Mouse (Mus musculus) intestine, embryonic 14.5 days (tissue): Measurements from ENCODE around the gene Psmg1. TPM values are rescaled to one million over a fixed set of nuclear protein-coding genes. Genes with fewer than 3 reads are reported as not detected.
"Not testable (repeated sequence)": the region's sequence is repeated elsewhere in the genome, so short reads cannot be mapped to it uniquely, and the experiment has no call there.

Experiments
- ATAC-seq: fragments of 200-750 bp; cut with Nextera tagmentation; replicated peaks from 2 replicates; pipeline ENCODE4 v1.8.0; 2017; ENCODE audit warnings: low read depth, moderate number of reproducible peaks, moderate TSS enrichment, moderate library complexity; ENCODE audit not compliant: low FRiP score, low TSS enrichment
- DNase-seq: peaks from one replicate; pipeline ENCODE4 v3.0.0-alpha.2; 2018; ENCODE audit warnings: low spot score
- H3K27ac ChIP-seq: fragments of 300-500 bp; sonication (generic); 2 replicates; pipeline ENCODE4 v1.5.1; 2014; ENCODE audit warnings: low read depth, mild to moderate bottlenecking, control low read depth
- H3K27me3 ChIP-seq: fragments of 300-500 bp; sonication (generic); replicated peaks from 2 replicates; pipeline ENCODE4 v1.6.1; 2014; ENCODE audit warnings: low read length, control low read depth; ENCODE audit not compliant: control insufficient read depth, insufficient read depth
- H3K36me3 ChIP-seq: fragments of 300-500 bp; sonication (generic); 2 replicates; pipeline ENCODE4 v1.6.1; 2014; ENCODE audit warnings: low read length, control low read depth; ENCODE audit not compliant: control insufficient read depth, insufficient read depth
- H3K4me1 ChIP-seq: fragments of 300-500 bp; sonication (generic); replicated peaks from 2 replicates; pipeline ENCODE4 v1.6.1; 2014; ENCODE audit warnings: low read length, control low read depth, mixed read lengths; ENCODE audit not compliant: control insufficient read depth, insufficient read depth
- H3K4me2 ChIP-seq: fragments of 300-500 bp; sonication (generic); 2 replicates; pipeline ENCODE4 v1.6.1; 2014; ENCODE audit warnings: low read length
- H3K4me3 ChIP-seq: fragments of 300-500 bp; sonication (generic); 2 replicates; pipeline ENCODE4 v1.5.1; 2014; ENCODE audit warnings: low read depth, low read length, control low read depth, mixed read lengths
- H3K9ac ChIP-seq: fragments of 300-500 bp; sonication (generic); 2 replicates; pipeline ENCODE4 v1.6.1; 2014; ENCODE audit warnings: mild to moderate bottlenecking, low read length
- H3K9me3 ChIP-seq: fragments of 300-500 bp; sonication (generic); 2 replicates; pipeline ENCODE4 v1.6.1; 2016; ENCODE audit warnings: low read length, control low read depth; ENCODE audit not compliant: control insufficient read depth
- WGBS: fragments of 180-500 bp; shearing (Covaris S2); extraction: QIAGEN DNeasy Blood & Tissue Kit; methylation state at CpG from one replicate; pipeline ENCODE4 v1.1.7; 2014; 5-methylcytosine and 5-hydroxymethylcytosine counted together
- polyA plus RNA-seq: library from polyadenylated mRNA; unstranded; fragments of >200 nt; fragmentation: Nextera tagmentation; extraction: Ambion mirVana; gene quantifications from 2 replicates; pipeline ENCODE4 v1.2.1, GENCODE M21; 2014

The Psmg1 gene
- polyA plus RNA-seq, 1 experiment from 2014 or later, result 94.8 TPM

- not testable (repeated sequence) for DNase-seq, ATAC-seq, H3K4me3 ChIP-seq, H3K27ac ChIP-seq, H3K4me2 ChIP-seq, H3K9ac ChIP-seq, H3K27me3 ChIP-seq, H3K4me1 ChIP-seq, H3K9me3 ChIP-seq
- H3K36me3 ChIP-seq, result peaks cover 27% of the 10 kb centered on the region
- no CpG with 5 or more reads among the region's 10 CpGs for WGBS
Observed at GRCm38 (mm10) chr16:96009124-96009523, 18.4 kb upstream of the Psmg1 start.

GRCm38 (mm10) chr16:96004278-96004677 lies 13.5 kb upstream of the Psmg1 start:
- H3K4me1 ChIP-seq, H3K9me3 ChIP-seq, H3K4me2 ChIP-seq, ATAC-seq, H3K9ac ChIP-seq, H3K27ac ChIP-seq, H3K27me3 ChIP-seq, H3K4me3 ChIP-seq, DNase-seq: not testable (repeated sequence)
- no CpG with 5 or more reads among the region's 10 CpGs for WGBS
- H3K36me3 ChIP-seq, result peaks cover 45% of the 10 kb centered on the region

GRCm38 (mm10) chr16:95999291-95999690 lies 8.5 kb upstream of the Psmg1 start:
- H3K36me3 ChIP-seq, result peaks cover 60% of the 10 kb centered on the region
- H3K27ac ChIP-seq, result no peak overlapping the region
- H3K27me3 ChIP-seq, result no peaks in the 10 kb centered on the region
- ATAC-seq, result no peak
- no peak overlapping the region for H3K4me2 ChIP-seq
- no peak overlapping the region for H3K9ac ChIP-seq
- no peak overlapping the region for H3K4me3 ChIP-seq
- H3K9me3 ChIP-seq, result no peaks in the 10 kb centered on the region
- DNase-seq, result no peak
- 89% methylated on average over 5 of the region's 5 CpGs for whole genome bisulfite sequencing
- H3K4me1 ChIP-seq, result no peaks in the 10 kb centered on the region

- Histone ChIP-seq H3K4me3 (no peak overlapping the region), H3K36me3 (peaks cover 54% of the 10 kb centered on the region), H3K4me1 (peaks cover 2% of the 10 kb centered on the region; the same call in 1 of the 2 replicates), H3K4me2 (no peak overlapping the region), H3K9me3 (no peaks in the 10 kb centered on the region), H3K27ac (no peak overlapping the region), H3K27me3 (no peaks in the 10 kb centered on the region), H3K9ac (no peak overlapping the region)
- ATAC-seq, result no peak
- 84% methylated on average over 7 of the region's 7 CpGs for WGBS
- DNase-seq, result no peak
Observed at GRCm38 (mm10) chr16:95996156-95996555, 5.4 kb upstream of the Psmg1 start.

GRCm38 (mm10) chr16:95994576-95994975 lies 3.8 kb upstream of the Psmg1 start:
- ATAC-seq, H3K4me2 ChIP-seq, H3K9me3 ChIP-seq, H3K4me1 ChIP-seq, DNase-seq, H3K9ac ChIP-seq, H3K27me3 ChIP-seq, H3K4me3 ChIP-seq, H3K27ac ChIP-seq: not testable (repeated sequence)
- WGBS, result 92% methylated on average over 4 of the region's 4 CpGs
- H3K36me3 ChIP-seq, result peaks cover 40% of the 10 kb centered on the region

GRCm38 (mm10) chr16:95992596-95992995 lies 1.8 kb upstream of the Psmg1 start:
- DNase-seq (no peak), ATAC-seq (no peak)
- Histone ChIP-seq H3K9me3 (no peaks in the 10 kb centered on the region), H3K4me3 (no peak overlapping the region), H3K9ac (no peak overlapping the region), H3K27me3 (no peaks in the 10 kb centered on the region), H3K4me2 (no peak overlapping the region), H3K4me1 (peaks cover 2% of the 10 kb centered on the region; the same call in 1 of the 2 replicates), H3K36me3 (peaks cover 38% of the 10 kb centered on the region), H3K27ac (no peak overlapping the region)
- 52% methylated on average over 5 of the region's 5 CpGs for WGBS

- 7% methylated on average over 10 of the region's 10 CpGs for WGBS
- DNase-seq, result no peak
- H3K4me2 ChIP-seq, result peak overlapping the region; percentile 79
Observed at GRCm38 (mm10) chr16:95991122-95991900, 551 bp upstream of the Psmg1 start.

GRCm38 (mm10) chr16:95984911-95985310 lies 5.8 kb downstream of the Psmg1 start:
- 82% methylated on average over 5 of the region's 5 CpGs for WGBS
- Histone ChIP-seq H3K27me3 (no peaks in the 10 kb centered on the region), H3K9ac (no peak overlapping the region), H3K9me3 (no peaks in the 10 kb centered on the region), H3K4me1 (no peaks in the 10 kb centered on the region), H3K4me2 (no peak overlapping the region), H3K4me3 (no peak overlapping the region), H3K36me3 (peaks cover 71% of the 10 kb centered on the region), H3K27ac (no peak overlapping the region)
- DNase-seq (no peak), ATAC-seq (no peak)

More at GRCm38 (mm10) chr16:95991122-95991900, 551 bp upstream of the Psmg1 start:
- Histone ChIP-seq H3K4me1 (peaks cover 2% of the 10 kb centered on the region; the same call in 1 of the 2 replicates), H3K27me3 (no peaks in the 10 kb centered on the region), H3K9me3 (no peaks in the 10 kb centered on the region), H3K27ac (peak overlapping the region; percentile 85), H3K4me3 (peak overlapping the region; percentile 70), H3K9ac (peak overlapping the region; percentile 73), H3K36me3 (peaks cover 39% of the 10 kb centered on the region)
- ATAC-seq, result no peak

GRCm38 (mm10) chr16:95983601-95984000 lies 7.2 kb downstream of the Psmg1 start:
- peak; percentile 57 for DNase-seq
- Histone ChIP-seq H3K9ac (no peak overlapping the region), H3K27ac (no peak overlapping the region), H3K4me1 (no peaks in the 10 kb centered on the region), H3K4me3 (no peak overlapping the region), H3K4me2 (no peak overlapping the region), H3K9me3 (no peaks in the 10 kb centered on the region), H3K36me3 (peaks cover 75% of the 10 kb centered on the region), H3K27me3 (no peaks in the 10 kb centered on the region)
- ATAC-seq, result no peak
- WGBS, result 80% methylated on average over 7 of the region's 7 CpGs
